Mouse (Mus musculus): ENCODE measurements around the gene Itih2.
A peak's percentile ranks its signal among the peaks of the same experiment; 100 is the strongest.

The Itih2 gene

GRCm38 (mm10) chr2:10118751-10119150, 12.4 kb downstream of the Itih2 start:
- no peak for DNase-seq (ENCODE audit: low spot score in 2 of 2)

- no peak for DNase-seq (ENCODE audit: low spot score in 2 of 2)
Observed at GRCm38 (mm10) chr2:10108535-10109189, 22.5 kb downstream of the Itih2 start.

DNA sequence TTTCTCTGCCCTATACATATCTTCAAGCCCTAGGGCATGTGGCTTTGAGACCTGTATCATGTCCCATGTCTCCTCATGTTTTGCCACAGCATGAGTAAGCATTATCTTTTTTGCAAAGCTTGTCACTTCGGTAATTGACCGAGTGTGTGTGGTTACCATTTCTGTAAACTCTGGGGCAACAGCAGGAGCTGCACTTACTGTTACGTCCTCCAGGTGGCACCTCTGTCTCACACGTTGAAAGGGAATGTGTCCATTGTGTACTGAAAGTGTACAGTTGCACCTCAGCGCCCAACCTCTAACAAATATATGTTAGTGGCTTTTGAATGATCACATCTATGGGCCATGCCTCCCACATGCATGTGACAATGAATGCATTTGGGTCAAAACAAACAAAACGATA, 30.0 kb downstream of the Itih2 start:
- DNase-seq (ENCODE audit: low spot score in 2 of 2), result peak in 1 of 2 experiments; percentile 45

GRCm38 (mm10) chr2:10100471-10100870, 30.7 kb downstream of the Itih2 start:
- no peak for DNase-seq (ENCODE audit: low spot score in 2 of 2)

GRCm38 (mm10) chr2:10098598-10099215, 32.5 kb downstream of the Itih2 start:
- DNase-seq (ENCODE audit: low spot score in 2 of 2), result peak in 1 of 2 experiments; percentile 39

DNA sequence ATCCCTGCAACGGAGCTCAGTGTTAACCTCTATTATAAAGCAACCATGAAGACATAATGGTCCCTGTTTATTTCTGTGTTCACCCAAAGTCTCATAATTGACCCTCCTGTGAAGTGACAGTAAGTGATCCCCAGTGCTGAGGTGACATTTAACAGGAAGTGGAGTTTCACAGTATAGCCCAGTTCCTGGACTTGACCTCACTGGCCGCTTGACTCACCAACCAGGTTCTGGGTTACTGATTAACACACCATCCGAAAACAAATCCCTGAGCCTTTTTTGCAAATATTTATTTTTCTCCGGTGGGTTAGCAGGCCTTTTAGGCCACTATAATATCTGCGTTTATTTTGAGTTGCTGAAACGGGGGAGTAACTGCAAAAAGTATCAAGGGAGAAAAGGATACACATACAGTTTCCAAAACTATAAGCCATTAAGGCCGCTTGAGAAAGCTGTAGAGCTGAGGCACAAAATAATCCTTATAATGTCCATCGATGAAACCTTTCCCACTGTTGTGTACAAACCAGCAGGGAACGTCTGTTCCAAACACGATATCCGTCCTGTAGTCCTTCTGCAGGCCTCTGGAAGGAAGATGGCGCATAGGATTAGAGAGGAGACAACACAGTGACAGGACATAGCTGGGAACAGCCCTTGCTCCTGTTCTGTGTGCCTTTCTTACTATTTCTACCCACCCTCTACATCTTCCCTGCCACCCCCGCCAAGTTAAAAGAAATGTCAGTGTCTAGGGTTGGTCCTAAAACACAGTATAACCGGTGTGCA, 36.7 kb downstream of the Itih2 start:
- DNase-seq (ENCODE audit: low spot score in 2 of 2), result no peak

- no peak for DNase-seq (ENCODE audit: low spot score in 2 of 2)
Observed at GRCm38 (mm10) chr2:10087256-10087850, 43.8 kb downstream of the Itih2 start.

- DNase-seq (ENCODE audit: low spot score in 2 of 2), result no peak
Observed at GRCm38 (mm10) chr2:10082737-10083136, 48.5 kb downstream of the Itih2 start.

DNA sequence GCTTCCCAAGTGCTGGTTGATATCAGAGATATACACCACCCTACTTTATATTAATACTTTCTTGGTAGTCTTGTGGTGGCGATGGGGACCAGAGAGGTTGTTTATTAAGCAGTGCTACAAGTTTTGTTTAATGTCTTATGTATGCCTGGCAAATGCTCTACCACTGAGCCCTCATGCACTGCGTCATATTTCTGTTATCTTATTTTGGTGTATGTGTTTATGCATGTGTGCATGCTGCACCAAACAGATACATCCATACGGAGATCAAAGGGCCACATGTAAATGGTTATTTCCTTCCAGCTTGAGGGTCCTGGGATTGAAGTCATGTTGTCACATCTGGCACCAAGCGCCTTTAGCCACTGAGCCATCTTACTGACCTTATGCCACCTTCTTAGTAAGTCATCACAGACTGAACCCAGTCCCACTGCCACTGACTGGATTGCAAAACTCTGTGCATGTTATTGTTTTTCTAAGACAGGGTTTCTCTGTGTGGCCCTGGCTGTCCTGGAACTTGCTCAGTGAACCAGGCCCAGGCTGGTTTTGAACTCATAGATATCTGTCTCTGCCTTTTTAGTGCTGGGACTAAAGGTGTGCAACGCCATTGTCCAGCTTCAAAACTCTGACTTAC, 49.6 kb downstream of the Itih2 start:
- DNase-seq (ENCODE audit: low spot score in 2 of 2), result no peak

DNA sequence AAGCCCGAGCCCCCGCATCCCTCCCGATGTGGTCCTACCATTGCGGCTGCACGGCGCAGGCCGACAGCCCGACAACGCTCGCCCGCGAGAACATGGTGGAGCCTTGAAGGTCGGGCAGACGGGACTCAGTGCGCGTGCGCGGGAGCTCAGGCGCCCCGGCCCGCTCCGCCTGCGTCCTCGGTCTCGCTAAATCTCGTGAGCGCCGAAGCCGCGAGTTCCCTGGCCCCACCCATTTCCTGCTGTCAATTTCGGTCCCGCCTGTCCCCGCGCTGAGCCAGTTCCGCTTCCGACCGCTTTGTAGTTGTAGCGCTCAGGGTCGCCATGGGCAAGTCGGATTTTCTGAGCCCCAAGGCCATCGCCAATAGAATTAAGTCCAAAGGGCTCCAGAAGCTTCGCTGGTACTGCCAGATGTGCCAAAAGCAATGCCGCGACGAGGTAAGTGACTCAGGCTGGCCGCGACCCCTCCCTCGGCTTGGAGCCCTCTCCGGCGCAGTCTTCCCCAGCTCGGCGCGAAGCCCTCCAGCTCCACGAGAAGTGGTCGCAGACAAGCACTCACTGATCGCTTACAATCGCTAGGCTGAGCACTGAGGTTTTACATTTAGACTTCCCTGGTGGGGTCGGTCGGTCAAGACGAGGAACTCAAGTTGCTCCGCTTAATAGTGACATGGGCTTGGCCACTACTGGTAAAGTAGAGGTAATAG, 50.7 kb downstream of the Itih2 start, which contains the start of the genes Atp5c1 and Kin:
Gene Atp5c1, minus strand, starts transcription at position 201 of the 701 bp plus-strand sequence.
Gene Kin, plus strand, starts transcription at position 284 of the 701 bp plus-strand sequence.
- peak; percentile 94 to 97 for DNase-seq (ENCODE audit: low spot score in 2 of 2)

DNA sequence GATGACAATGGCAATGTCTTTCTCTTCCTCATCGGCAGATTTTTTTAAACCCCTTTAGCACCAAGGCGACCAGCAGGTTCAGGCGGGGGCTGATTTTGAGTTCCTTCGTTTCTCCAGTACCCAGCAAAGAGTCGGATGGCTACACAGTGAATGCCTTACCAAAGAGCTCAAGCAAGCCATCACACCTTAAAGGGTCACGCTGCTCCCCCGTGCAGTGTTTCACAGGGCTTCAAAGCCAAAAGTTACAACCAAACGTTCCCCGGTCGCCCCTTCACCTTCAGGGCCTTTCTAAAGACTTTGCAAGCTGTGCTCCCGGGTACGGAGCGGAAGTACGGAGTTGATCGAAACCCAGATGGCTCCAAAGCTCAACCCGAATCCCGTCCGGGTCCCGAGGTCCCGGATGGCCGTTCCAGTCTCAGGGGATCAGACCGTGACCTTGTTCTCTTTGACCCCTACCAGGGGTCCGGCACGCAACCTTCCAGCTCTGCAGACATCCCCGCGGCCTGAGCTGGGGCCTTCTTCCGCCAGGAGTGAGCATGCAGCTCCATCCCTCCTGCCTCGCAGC, 51.4 kb downstream of the Itih2 start:
- DNase-seq (ENCODE audit: low spot score in 2 of 2), result no peak

- DNase-seq (ENCODE audit: low spot score in 2 of 2), result no peak
Observed at GRCm38 (mm10) chr2:10076675-10077074, 54.5 kb downstream of the Itih2 start.

- no peak for DNase-seq (ENCODE audit: low spot score in 2 of 2)
Observed at GRCm38 (mm10) chr2:10074470-10074869, 56.7 kb downstream of the Itih2 start.

DNA sequence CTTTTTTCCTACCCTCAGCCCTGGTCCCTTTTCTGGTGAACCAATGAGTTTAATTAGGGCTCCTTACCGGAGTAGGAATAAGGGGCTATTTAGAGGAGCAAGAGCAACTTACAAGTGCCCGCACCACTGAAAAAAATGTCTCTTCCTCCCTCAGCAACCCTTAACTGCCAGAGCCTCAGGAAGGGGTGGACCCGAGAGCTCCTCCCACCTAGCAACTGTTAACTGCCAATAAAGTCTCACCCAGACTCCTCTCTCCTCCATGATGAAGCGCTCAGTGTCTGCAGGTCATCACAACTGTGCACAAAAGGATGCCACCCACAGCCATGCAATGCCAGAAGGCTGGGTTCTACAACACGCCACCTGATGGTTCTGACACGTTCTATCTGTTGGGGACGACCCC, 59.4 kb downstream of the Itih2 start:
- DNase-seq (ENCODE audit: low spot score in 2 of 2), result no peak

DNA sequence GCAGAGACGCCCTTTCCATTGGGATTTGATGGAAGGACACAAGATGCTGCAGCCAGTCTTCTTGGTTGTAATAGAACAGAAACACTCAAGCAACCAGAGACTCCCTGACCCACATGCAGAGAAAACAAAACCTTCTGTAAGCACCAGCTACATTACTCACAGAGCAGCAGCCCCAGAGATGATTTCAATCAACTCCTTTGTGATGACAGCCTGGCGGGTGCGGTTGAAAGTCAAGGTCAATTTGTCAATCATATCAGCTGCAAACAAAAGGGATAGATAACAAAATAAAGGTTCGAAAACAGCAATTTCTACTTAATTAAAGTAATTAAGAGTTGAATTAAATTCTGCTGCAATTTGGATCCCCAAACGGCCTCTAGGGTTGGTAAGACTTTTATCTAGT, 72.4 kb downstream of the Itih2 start:
- DNase-seq (ENCODE audit: low spot score in 2 of 2), result no peak

- DNase-seq (ENCODE audit: low spot score in 2 of 2), result no peak
Observed at GRCm38 (mm10) chr2:10051996-10052395, 79.2 kb downstream of the Itih2 start.

DNA sequence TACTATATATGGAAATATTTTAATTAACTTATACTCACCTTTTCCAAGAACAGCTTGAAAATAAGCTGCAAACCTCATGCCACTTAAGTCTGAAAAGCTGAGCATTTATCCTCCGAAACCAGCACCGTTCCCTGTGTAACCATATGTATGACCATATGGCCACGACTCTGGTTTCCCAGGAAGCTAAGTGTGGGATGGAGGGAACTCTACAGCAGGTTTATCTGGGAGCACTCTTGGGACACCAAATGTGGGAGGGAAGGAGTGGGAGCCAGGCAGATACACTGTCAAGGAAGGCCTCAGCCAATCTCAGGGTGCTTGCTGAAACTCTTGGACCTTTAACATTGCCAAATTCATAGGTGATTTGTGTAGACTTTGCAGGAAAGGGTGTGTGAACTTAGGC, 80.3 kb downstream of the Itih2 start:
- DNase-seq (ENCODE audit: low spot score in 2 of 2), result peak in 1 of 2 experiments; percentile 27

GRCm38 (mm10) chr2:10049456-10049855, 81.7 kb downstream of the Itih2 start:
- DNase-seq (ENCODE audit: low spot score in 2 of 2), result no peak

- peak; percentile 85 to 90 for DNase-seq (ENCODE audit: low spot score in 2 of 2)
Observed at GRCm38 (mm10) chr2:10048461-10048860, 82.7 kb downstream of the Itih2 start, which contains the start of gene Taf3. Gene Taf3 (minus strand): TSS chr2:10048596.

- DNase-seq (ENCODE audit: low spot score in 2 of 2), result no peak
Observed at GRCm38 (mm10) chr2:10047758-10048436, 83.3 kb downstream of the Itih2 start.

Data from frontal cortex, postnatal 10 days (tissue).